Mouse (Mus musculus) WW6 (cell line): ENCODE measurements around the gene Telo2.

Experiments
- DNase-seq: peaks from one replicate; pipeline ENCODE4 v3.0.0-alpha.2; 2013; ENCODE audit warnings: low read depth, low spot score

Telo2 gene

DNA sequence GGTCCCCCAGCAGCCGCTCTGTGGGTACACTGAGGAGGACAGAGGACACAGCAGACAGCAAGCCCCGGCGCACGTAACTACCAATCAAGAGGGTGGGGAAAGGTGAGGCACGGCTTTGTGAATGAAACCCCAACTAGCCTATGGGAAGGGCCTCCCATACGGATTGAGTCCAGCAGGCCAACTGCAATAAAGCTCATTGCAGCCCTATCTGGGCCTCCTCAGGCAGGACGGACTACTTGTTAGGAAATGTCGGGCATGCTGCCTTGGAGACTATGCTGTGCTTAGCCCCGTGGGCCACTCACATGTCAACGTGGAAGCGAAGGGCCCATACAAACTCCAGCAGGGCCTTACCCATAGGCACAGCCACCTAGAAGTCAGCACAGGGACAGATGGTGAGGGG is 14.4 kb downstream of the Telo2 start:
- no peak for DNase-seq

DNA sequence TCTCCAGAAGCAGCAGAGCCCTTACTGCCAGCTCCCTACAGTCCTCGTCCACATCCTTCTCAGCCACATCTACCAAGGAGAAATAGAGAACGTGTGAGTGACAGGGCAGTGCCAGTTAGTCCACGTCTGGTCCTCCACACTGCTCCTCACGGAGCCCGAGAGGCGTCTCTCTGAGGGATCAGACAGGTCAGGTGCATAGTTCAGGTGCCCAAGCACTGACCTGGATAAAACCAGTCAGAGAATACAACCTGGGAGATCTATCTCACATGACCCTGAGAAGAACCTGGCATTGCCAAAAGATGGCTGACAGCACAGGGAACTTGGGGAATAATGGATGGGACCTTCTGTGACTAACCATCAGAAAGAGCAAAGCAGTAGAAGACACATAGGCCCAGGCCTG is 15.7 kb downstream of the Telo2 start:
- no peak for DNase-seq

DNA sequence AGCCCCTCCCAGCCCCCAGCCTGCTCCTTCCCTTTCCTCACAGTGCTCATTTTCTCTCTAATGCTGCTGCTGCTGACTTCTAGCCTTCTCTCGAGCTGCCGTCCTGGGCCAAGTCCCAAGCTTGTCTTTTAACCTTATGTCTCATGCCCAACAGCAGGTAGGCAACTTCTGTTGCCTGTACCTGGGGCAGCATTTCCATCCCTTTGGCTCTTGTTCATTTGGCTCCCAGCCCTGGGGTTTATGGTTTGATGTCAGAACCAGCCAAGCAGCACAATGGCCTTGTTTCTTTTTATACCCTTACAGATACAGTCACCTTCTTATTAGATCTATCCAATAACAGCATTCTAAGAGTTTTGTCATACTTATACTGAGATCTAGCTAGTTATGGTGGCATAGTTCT is 19.5 kb downstream of the Telo2 start:
- DNase-seq: no peak

DNA sequence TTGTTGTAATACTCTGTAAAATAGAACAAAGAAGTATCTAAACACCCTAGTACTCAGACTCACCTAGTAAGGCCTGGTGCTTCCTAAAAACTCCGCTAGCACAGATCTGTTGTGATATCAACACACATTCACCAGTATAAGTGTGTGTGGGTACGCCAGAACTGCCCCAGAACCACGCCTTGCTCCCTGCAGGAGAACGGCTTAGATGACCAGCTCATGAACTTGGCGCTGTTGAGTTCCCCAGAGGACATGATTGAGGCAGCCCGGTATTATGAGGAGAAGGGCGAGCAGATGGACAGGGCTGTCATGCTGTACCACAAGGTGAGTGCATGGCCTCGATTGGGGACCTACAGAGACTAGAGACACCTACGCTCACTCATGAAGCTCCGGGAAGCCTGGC is 25.3 kb downstream of the Telo2 start:
- no peak for DNase-seq

DNA sequence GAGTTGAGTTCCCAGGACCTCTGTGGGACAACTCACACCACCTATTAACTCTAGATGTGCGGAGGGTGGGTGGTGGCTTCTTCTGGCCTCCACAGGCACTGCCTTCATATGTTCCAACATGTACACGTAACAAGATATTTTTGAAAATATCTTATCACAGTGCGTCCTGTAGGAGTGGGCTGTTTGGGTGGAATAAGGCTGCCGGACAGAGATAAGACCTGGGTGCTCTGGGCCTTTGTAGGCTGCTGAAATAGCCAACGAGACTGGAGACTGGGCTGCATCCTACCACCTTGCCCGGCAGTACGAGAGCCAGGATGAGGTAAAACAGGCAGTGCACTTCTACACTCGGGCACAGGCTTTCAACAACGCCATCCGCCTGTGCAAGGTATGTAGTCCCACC is 26.6 kb downstream of the Telo2 start:
- no peak for DNase-seq

DNA sequence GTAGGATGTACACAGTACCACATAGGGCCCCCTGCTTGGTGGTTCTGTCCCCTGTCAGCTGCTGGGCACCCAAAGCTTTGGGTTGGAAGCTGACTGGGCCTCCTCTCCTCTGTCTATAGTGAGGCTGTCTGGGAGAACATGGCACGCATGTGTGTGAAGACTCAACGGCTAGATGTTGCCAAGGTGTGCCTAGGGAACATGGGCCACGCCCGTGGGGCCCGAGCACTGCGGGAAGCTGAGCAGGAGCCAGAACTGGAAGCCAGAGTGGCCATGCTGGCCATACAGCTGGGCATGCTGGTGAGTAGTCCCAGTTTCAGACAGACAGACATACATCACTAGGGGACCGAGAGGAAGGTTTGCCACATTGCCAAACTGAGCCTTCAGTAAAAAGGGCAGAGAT is 29.0 kb downstream of the Telo2 start:
- no peak for DNase-seq

DNA sequence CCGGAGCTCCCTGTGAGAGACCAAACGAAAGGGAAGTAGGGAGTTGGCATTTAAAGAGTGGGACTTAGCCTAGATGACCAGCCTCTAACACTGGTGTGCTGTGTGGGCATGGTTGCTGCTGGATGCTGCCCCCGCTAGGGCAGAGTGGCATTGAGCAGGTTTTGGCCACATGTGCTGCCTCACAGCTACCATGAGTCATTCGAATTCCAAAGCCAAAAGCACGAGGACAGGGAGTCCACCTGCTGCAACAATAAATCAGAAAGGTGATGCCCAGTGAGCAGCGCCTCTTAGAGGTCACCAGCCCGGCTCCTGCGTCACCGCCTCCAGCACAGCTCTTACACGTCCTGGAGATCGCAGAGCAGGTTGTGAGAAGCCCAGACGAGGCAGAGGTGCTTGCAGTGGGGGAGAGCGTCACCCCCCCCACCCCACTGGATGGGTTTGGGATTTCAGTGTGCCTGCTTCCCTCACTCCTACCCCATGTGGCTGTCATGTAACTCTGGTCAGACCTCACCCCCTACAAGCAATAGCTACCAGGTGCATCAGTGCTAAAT is 30.9 kb downstream of the Telo2 start:
- DNase-seq: no peak

DNA sequence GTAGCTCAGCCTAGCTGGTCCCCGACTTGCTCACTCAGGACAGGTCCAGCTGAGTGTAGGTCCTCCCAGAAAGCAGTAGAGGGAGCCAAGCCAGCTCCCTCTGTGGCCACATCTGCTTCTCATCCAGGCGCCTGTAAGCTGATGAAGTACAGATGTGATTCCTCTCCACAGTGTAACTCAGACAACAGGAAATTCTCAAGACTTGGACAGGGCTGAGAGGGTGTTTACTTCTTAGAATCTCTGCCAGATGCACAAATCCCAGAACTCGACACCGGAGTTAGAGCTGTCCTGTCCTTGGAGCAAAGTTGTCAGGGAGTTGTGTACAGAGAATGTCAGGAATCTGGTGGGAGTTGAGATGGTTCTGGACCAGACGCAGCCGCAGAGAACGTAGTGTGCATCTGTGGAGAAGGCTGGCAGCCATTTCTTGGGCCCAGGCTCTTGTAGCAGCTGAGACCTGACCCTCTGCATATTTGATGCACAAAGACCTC is 32.3 kb downstream of the Telo2 start, which contains the start of gene Tmem204:
Tmem204 (minus strand) TSS at position 148 of the 488 bp plus-strand sequence.
- no peak for DNase-seq

DNA sequence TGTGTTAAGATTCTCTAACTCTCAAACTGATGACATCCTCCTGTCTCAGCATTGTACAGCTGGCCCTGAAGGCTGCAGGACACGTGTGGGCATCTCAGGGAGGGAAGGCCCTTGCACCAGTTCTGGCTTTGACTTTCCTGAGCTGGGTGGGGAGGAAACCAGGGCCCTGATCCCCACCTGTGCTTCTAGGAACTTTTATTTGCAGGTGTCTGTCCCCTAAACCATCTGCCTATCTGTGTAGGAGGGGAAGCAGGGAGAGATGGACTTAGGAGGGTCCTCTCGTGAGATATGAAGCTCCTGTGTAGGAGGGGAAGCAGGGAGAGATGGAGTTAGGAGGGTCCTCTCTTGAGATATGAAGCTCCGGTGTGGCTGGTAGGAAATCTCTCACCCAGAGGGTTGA is 32.9 kb downstream of the Telo2 start:
- DNase-seq: no peak

DNA sequence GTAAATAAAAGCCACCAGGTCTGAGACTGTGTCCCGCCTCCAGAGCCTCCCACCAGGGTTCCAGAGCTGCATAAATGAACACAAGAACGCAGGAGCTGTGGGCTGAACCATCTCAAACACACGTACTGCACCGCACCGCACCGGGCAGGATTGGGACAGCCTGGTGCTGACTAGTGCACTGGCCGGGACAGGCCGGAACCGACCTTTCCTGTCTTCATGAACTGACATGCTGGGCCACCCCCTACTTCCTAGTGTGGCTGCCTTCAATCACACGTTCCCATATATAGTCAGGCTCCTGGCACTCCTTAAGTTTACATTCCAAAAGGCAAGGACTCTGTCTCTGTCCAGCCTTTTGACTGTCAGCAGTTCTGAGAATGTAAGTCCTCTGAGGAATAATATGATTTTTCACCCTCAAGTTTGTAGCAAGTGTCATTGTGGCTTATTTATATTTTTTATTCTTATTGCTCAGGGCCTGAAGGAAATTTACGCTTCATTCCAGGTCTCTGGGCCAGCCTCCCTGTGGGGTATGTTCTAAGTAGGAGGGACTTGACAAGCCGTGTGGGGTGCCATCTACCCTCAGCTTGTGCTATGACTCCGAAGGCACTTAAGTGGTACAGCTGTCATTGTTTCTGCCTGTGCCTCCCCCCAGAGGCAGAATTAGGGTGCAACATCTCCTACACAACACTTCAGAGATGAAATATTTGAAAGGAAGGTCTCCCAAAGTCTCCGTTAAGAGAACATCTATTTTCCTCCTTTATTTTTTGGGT is 33.5 kb downstream of the Telo2 start:
- no peak for DNase-seq

DNA sequence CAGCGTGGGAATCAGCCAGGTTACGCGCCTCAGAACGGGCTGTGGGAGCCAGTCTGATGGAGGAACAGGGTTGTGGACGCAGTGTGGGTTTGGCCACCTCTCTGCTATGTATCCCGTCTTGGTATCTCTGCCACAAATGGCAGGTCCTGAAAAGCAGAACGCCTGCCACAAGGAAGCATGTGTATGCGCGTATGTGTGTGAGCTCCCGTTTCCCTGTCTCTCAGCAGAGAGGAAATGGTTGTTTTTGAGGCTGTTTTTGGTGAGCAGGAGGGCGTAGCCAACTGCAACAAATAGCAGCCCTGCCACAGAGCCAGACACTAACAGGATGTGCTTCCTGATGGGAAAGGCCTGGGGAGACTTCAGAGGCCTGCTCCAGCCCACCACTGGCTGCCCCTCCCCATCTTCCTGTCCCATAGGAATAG is 34.8 kb downstream of the Telo2 start:
- DNase-seq: no peak

DNA sequence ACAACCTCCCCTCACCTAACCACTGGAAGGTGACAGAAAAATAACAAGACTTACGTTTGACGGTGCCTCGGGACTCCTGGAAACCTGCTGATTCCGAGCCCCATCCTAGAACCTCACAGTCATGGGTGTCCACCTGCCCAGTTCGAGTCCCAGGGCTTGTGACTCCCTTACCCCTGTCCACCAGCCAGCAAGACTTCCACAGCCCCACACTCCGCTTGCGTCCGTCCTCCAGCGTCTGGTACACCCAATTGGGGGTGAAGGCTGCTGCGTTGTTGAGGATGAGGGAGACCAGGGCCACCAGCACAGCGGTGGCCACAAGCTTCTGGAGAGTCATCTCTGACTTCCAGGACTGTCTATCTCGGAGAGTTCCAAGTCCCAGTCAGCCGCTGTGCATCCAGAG is 35.6 kb downstream of the Telo2 start:
- no peak for DNase-seq

DNA sequence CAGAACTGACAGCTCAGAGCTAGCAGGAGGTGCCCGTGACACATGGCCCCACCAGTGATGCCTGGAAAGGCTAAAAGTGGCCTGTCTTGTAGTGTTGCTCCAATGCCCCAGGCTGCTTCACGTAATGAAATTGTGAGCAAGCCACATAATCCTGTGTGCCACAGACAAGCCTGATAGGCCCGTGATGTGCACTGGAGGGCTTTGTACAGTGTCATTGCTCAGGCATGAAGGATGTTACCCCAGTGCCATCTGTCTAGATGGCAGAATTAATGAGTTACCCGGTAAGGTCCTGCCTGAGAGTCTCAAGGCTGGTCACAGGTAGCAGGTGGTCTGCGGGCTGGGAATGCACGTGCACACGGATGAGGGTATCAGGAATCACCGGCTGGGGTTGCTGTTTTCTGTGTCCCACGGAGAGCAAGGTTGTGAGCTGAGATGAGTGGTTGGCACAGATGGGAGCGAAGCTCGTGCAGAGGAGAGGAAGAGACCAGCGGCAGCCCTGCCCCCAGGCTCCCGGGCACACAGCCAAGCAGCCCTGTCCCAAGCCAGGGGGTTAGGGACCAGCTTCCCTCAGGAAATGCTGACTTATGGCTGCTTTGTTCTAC is 37.9 kb downstream of the Telo2 start:
- DNase-seq: no peak

DNA sequence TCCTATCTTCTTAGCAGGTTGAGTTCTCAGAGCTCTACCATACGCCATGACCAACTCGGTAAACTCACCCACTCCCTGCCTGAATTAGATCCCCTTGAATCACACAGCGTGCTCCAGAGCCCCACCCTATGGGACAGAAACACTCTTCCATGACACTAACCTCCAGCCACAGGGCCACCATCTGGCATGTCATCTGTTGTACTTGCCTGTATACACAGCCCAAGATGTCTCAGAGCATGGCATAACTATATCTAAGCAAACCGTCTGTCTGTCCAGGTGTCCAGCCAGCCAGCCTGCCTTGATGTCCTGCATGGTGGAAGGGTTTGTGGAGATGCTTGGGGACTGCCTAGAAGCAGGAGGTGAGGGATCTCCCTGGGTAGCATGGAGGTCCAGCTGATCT is 38.9 kb downstream of the Telo2 start:
- no peak for DNase-seq

DNA sequence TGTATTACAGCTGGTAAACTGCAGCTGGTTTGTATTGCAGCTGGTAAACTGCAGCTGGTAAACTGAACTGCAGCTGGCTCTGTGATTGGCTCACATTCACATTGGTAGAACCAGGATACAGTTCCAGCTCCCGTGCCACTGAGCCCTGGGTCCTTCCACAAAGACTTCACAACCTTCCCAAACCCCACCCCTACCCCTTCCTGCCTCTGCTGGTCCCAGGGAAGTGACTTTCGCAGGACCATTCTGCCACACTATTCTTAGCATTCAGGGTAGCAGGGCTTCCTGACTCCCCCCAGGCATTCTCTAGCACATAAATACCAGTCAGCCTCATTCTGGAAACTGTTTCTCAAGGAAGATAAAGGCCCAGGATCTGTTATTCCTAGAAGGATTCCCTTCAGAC is 47.1 kb downstream of the Telo2 start:
- no peak for DNase-seq

DNA sequence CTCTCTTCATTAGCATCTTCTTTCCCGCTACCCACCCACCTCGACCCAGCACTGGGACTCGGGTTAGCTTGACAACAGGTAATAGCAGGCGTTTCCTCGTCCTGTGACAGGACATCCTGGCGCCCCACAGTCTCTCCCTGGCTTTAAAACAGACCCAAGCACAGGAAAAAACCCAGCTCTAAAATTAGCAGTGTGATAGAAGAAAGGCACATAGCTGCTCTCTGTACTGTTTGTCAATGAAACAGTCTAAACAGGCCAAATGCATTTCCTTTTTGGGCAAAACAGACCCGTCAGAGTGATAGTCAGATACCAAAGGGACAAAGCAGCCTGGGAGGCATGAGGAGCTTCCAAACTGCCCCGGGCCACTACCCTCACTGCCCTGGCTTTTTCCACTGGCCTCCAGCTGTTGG is 48.3 kb downstream of the Telo2 start:
- DNase-seq: no peak

DNA sequence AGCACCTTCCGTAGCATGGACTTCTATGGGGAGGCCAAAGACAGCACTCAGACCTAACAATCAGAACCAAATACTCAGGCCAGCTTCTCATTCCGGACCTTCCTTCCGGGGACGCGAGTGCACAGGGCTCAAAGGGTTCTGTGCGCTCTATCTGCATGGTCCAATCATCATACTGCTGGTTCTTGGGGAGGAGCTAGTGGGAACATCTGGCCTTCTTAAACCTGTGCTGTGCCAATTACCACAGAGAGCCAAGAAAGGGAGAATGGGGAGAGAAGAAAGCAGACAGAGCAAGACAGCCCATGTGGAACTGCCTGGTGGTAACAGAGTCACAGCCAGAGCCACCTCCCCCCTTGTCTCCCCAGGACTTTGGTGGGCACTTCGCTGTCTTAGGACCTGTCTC is 49.2 kb downstream of the Telo2 start:
- no peak for DNase-seq

DNA sequence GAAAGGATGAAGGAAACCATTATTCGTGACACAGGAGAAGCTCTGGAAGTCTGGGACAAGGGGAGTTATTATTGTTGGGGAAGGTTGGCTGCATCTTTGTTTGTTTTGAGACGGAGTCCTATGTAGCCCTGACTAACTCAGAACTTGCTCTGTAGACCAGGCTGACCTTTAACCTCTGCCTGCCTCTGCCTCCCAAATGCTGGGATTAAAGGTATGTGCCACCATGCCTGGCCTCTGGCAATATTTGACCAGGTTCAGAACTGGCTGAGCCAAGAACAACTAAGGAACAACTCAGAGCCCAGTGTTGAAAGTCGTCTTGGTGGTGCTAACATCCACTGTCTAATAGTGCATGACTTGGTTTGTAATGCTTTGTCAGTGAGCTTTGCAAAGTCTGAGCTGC is 50.6 kb downstream of the Telo2 start:
- no peak for DNase-seq

DNA sequence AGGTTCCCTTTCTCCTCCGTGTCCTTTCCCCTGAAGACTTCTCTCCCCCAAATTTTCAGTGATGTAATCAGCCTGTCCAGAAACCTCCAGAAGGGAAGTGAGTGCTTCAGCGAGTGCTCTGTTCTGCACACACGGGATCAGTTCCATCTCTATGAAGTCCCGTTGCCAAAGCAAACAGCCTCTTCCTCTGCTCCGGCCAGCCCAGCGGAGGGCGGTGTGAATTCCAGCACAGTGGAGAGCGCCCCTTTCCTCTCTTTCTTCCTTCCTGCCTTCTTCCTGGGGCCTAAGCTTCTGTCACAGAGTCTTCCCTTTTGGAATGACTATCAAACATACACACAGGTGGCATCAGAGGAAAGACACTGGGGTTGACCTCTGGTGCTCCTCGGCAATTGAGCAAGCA is 51.4 kb downstream of the Telo2 start:
- no peak for DNase-seq

DNA sequence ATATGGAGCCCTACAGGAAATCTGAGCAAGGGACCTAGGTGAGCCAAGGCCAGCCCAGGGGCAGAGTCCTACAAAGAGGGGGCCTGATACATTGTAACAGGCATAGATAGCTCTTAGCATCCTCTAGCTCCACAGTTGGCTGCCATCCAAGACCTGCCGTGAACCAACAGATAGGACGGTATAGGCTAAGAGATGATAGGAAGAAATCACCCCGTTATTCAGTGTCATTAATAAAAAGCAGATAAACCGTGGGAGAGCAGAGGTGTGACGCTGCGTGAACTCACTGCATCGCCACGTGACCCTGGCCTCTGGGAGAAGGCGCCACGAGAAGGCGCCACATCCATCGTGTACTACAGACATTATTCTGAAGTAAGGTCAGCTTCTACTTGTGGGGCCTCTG is 51.9 kb downstream of the Telo2 start:
- no peak for DNase-seq

DNA sequence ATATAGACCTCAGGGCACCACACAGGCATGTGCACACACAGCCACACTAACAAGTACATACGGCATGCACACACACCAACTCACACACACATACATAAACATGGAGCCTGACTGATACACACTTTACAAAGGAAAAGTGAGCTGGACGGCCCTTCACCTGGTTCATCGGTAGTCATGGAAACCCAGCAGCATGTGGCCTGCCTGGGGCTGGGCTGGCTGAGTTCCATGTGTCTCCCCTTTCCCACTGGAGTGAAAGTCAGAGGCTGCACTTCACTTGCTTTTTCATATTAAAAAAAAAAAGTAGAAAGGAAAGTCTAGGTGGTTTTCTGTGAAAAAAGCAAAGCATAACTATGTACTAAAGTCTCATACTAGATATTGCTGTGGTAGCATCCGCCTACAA is 52.5 kb downstream of the Telo2 start:
- DNase-seq: no peak

DNA sequence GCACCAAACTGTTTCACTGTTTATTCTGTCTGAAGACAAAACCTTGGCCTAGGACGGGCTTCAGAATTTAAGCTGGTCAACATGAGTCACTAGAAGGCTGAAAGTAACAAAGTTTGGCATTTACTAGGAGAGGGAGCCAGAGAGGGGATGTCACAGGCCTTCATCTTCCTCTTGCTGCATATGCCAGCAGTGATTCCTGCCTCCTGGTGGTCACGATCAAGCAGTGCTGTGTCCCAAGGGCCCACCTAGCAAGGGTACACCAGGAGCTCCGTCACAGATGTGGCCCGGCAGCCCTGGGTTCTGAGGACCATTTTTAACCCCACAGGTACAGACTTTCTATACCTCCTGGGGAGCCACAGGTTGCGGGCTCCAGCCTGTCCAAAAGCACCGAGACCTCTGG is 58.7 kb downstream of the Telo2 start:
- no peak for DNase-seq

DNA sequence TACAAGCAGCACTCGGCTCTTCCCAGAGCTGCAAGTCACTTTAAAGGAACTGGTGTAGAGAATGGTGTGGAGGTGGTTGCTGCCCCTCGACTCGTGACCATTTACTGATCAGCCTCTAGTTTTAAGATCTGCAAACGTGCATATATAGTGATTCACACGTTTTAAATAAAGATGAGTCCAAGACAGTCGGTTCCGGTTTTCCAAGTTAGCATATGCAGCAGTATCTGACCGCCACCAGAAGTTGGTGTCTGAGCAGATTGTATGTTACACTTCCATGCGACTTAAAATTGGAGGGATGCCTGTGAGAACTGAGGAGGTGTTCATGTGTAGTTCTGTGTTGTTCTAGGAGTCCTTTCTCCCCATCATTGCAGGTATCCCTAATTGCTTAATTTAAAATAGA is 62.5 kb downstream of the Telo2 start:
- no peak for DNase-seq
